Mouse (Mus musculus): ENCODE measurements at regions not wholly inside any gene's neighbourhood (a gene's known extent, or its start where the extent isn't known, plus 50 kb on each side); places are given as distances from the start of the nearest gene placed in this dataset.

GRCm38 (mm10) chr14:35906313-35906712 lies 94.5 kb upstream of the 4930596D02Rik start:
- no peak for DNase-seq

GRCm38 (mm10) chr14:35884658-35885273 lies 73.0 kb upstream of the 4930596D02Rik start:
- DNase-seq = peak; percentile 6 to 31

DNA sequence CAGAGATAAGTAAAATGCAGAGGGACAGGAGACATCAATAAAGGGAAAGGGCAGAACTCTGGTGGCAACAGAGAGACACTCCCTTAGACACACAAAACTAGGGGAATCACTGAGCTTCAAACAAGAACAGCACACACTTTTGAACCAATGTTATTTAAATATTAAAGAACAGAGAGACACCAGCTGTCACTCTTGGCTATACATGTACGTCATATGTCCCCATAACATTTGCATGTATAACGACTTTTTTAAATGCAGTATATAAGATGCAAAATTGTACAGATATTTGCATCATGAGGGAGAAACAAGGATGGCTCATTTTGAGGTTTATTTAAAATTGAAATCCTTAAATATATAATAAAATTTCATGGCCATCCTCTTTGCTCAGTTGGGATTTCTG lies 62.5 kb upstream of the 4930596D02Rik start:
- no peak for DNase-seq

All from heart, adult 18-20 months (tissue).